Mouse (Mus musculus) hindbrain, postnatal 0 days (tissue): Measurements from ENCODE around the gene Ahsa1. TPM values are rescaled to one million over a fixed set of nuclear protein-coding genes. Genes with fewer than 3 reads are reported as not detected.
"Not testable (repeated sequence)": the region's sequence is repeated elsewhere in the genome, so short reads cannot be mapped to it uniquely, and the experiment has no call there.

Source experiments
- ATAC-seq: fragments of 200-750 bp; cut with Nextera tagmentation; 2 replicates; pipeline ENCODE4 v1.8.0; 2017; ENCODE audit warnings: mild to moderate bottlenecking, moderate TSS enrichment, moderate library complexity
- DNase-seq: peaks from one replicate; pipeline ENCODE4 v3.0.0-alpha.2; 2015; ENCODE audit warnings: low spot score
- H3K27ac ChIP-seq: fragments of 300-500 bp; sonication (generic); 2 replicates; pipeline ENCODE4 v1.5.1; 2014; ENCODE audit warnings: mild to moderate bottlenecking
- H3K27me3 ChIP-seq: fragments of 300-500 bp; sonication (generic); 2 replicates; pipeline ENCODE4 v1.6.1; 2014; ENCODE audit warnings: low read length, mixed read lengths; ENCODE audit not compliant: insufficient read depth
- H3K36me3 ChIP-seq: fragments of 300-500 bp; sonication (generic); 2 replicates; pipeline ENCODE4 v1.6.1; 2014; ENCODE audit warnings: low read length, mixed read lengths; ENCODE audit not compliant: insufficient read depth
- H3K4me1 ChIP-seq: fragments of 300-500 bp; sonication (generic); 2 replicates; pipeline ENCODE4 v1.6.1; 2014; ENCODE audit warnings: antibody characterized with exemption, low read length, mixed read lengths; ENCODE audit not compliant: insufficient read depth
- H3K4me2 ChIP-seq: fragments of 300-500 bp; sonication (generic); 2 replicates; pipeline ENCODE4 v1.6.1; 2014; ENCODE audit warnings: low read depth, mild to moderate bottlenecking, low read length, moderate library complexity, mixed read lengths
- H3K4me3 ChIP-seq: fragments of 300-500 bp; sonication (generic); 2 replicates; pipeline ENCODE4 v1.5.1; 2014; ENCODE audit warnings: low read length
- H3K9ac ChIP-seq: fragments of 300-500 bp; sonication (generic); replicated peaks from 2 replicates; pipeline ENCODE4 v1.6.1; 2014; ENCODE audit warnings: mild to moderate bottlenecking, low read length, moderate library complexity, mixed read lengths
- H3K9me3 ChIP-seq: fragments of 300-500 bp; sonication (generic); 2 replicates; pipeline ENCODE4 v1.6.1; 2016; ENCODE audit warnings: low read length, mixed read lengths
- CTCF ChIP-seq: IDR thresholded peaks from 2 replicates; pipeline ENCODE4 v1.5.1; 2016; ENCODE audit warnings: antibody characterized with exemption, control low read depth, low read depth
- WGBS: fragments of 180-500 bp; shearing (Covaris S2); extraction: QIAGEN DNeasy Blood & Tissue Kit; methylation state at CpG from one replicate; pipeline ENCODE4 v1.1.7; 2014; 5-methylcytosine and 5-hydroxymethylcytosine counted together
- polyA plus RNA-seq: library from polyadenylated mRNA; unstranded; fragments of >200 nt; fragmentation: Nextera tagmentation; extraction: Ambion mirVana; gene quantifications from 2 replicates; pipeline ENCODE4 v1.2.1, GENCODE M21; 2015
- total RNA-seq: library from RNA; depleted of rRNA; stranded (reverse); fragments of >200 nt; gene quantifications from 2 replicates; pipeline ENCODE4 v1.2.3, GENCODE M21; 2014

Ahsa1 gene
- total and polyA plus RNA-seq, 2 experiments from 2014 or later, result 102 to 177 TPM

GRCm38 (mm10) chr12:87293934-87294333, 27.7 kb downstream of the Ahsa1 start:
- WGBS, result 68% methylated on average over 6 of the region's 6 CpGs
- no peak overlapping the region for H3K4me3 ChIP-seq
- H3K27me3 ChIP-seq, result no peaks in the 10 kb centered on the region
- no peak overlapping the region for H3K4me2 ChIP-seq
- no peak overlapping the region for H3K9ac ChIP-seq
- no peak for TF ChIP-seq CTCF
- ATAC-seq, result no peak
- no peak for DNase-seq
- no peak overlapping the region for H3K27ac ChIP-seq
- no peaks in the 10 kb centered on the region for H3K9me3 ChIP-seq
- no peaks in the 10 kb centered on the region for H3K4me1 ChIP-seq
- no peaks in the 10 kb centered on the region for H3K36me3 ChIP-seq

- TF ChIP-seq CTCF, result peak; percentile 15; the same call in 1 of the 2 replicates
- peak overlapping the region; percentile 72 for H3K9ac ChIP-seq
- H3K4me3 ChIP-seq, result peak overlapping the region; percentile 66
- no peak overlapping the region for H3K27ac ChIP-seq
- 8% methylated on average over 29 of the region's 29 CpGs for WGBS
- no peak for DNase-seq
- no peaks in the 10 kb centered on the region for H3K9me3 ChIP-seq
- H3K27me3 ChIP-seq, result no peaks in the 10 kb centered on the region
- H3K4me1 ChIP-seq, result no peaks in the 10 kb centered on the region
- H3K36me3 ChIP-seq, result no peaks in the 10 kb centered on the region
- H3K4me2 ChIP-seq, result peak overlapping the region; percentile 83
- ATAC-seq, result no peak; the same call in 1 of the 2 replicates
These were observed 32.9 kb downstream of the Ahsa1 start for GRCm38 (mm10) chr12:87299037-87299656.

GRCm38 (mm10) chr12:87299657-87300440, 33.6 kb downstream of the Ahsa1 start, which contains the start of gene Ism2:
Gene Ism2, minus strand, starts transcription at chr12:87299705.
- H3K4me3 ChIP-seq, result peak within 1 kb of the TSS; percentile 66
- H3K9ac ChIP-seq, result peak within 1 kb of the TSS; percentile 72
- WGBS, result under 1% methylated on average over 54 of the region's 86 CpGs
- H3K27ac ChIP-seq, result no peak within 1 kb of the TSS
- H3K9me3 ChIP-seq, result no peaks in the 10 kb centered on the region
- H3K36me3 ChIP-seq, result no peaks in the 10 kb centered on the region
- no peak for TF ChIP-seq CTCF
- DNase-seq (peak; percentile 67), ATAC-seq (peak; percentile 82)
- H3K4me1 ChIP-seq, result no peaks in the 10 kb centered on the region
- H3K4me2 ChIP-seq, result peak within 1 kb of the TSS; percentile 83
- no peaks in the 10 kb centered on the region for H3K27me3 ChIP-seq

- Histone ChIP-seq H3K36me3 (no peaks in the 10 kb centered on the region), H3K4me2 (peak overlapping the region; percentile 83), H3K4me1 (no peaks in the 10 kb centered on the region), H3K4me3 (peak overlapping the region; percentile 66), H3K27me3 (no peaks in the 10 kb centered on the region), H3K9ac (no peak overlapping the region), H3K27ac (no peak overlapping the region), H3K9me3 (no peaks in the 10 kb centered on the region)
- WGBS, result 1% methylated on average over 9 of the region's 9 CpGs
- no peak for TF ChIP-seq CTCF
- DNase-seq, result no peak
- no peak for ATAC-seq
These were observed 34.1 kb downstream of the Ahsa1 start for GRCm38 (mm10) chr12:87300441-87300690.

GRCm38 (mm10) chr12:87301189-87301588, 34.9 kb downstream of the Ahsa1 start:
- no peak for TF ChIP-seq CTCF
- 46% methylated on average over 4 of the region's 4 CpGs for WGBS
- 0 out of 2 replicates have a peak, but pooled peaks cover 3% of the 10 kb centered on the region for H3K4me1 ChIP-seq

GRCm38 (mm10) chr12:87305767-87306583, 39.7 kb downstream of the Ahsa1 start:
- Histone ChIP-seq H3K4me2 (no peak overlapping the region; the same call in 1 of the 2 replicates), H3K9me3 (no peaks in the 10 kb centered on the region), H3K4me3 (no peak overlapping the region), H3K27ac (no peak overlapping the region), H3K36me3 (peaks cover 19% of the 10 kb centered on the region; the same call in 1 of the 2 replicates), H3K4me1 (0 out of 2 replicates have a peak, but pooled peaks cover 3% of the 10 kb centered on the region), H3K27me3 (no peaks in the 10 kb centered on the region), H3K9ac (no peak overlapping the region)
- WGBS, result 20% methylated on average over 13 of the region's 13 CpGs
- DNase-seq, result peak; percentile 35
- ATAC-seq, result 0 out of 2 replicates have a peak, but pooled peaks have one; percentile 27
- TF ChIP-seq CTCF, result no peak

More at GRCm38 (mm10) chr12:87301189-87301588, 34.9 kb downstream of the Ahsa1 start:
- H3K27ac ChIP-seq, result no peak overlapping the region
- H3K4me2 ChIP-seq, result no peak overlapping the region
- no peaks in the 10 kb centered on the region for H3K27me3 ChIP-seq
- DNase-seq (no peak), ATAC-seq (no peak)
- no peak overlapping the region for H3K9ac ChIP-seq
- no peaks in the 10 kb centered on the region for H3K36me3 ChIP-seq
- no peaks in the 10 kb centered on the region for H3K9me3 ChIP-seq
- H3K4me3 ChIP-seq, result no peak overlapping the region

- not testable (repeated sequence) for DNase-seq, H3K4me3 ChIP-seq, H3K27ac ChIP-seq, H3K27me3 ChIP-seq, H3K9ac ChIP-seq, H3K4me1 ChIP-seq, H3K9me3 ChIP-seq, H3K4me2 ChIP-seq
- 0 out of 2 replicates have a peak, but pooled peaks have one; percentile 12 for ATAC-seq
- peaks cover 19% of the 10 kb centered on the region; the same call in 1 of the 2 replicates for H3K36me3 ChIP-seq
- 61% methylated on average over 4 of the region's 4 CpGs for WGBS
These were observed 40.2 kb downstream of the Ahsa1 start for GRCm38 (mm10) chr12:87306584-87306844.
